ENCODE assay signal across 34 mouse cellular contexts in genomic region chr1:85937323-85937722, GRCm38 (mm10). TPM values are rescaled to one million over a fixed set of nuclear protein-coding genes. Genes with fewer than 3 reads are reported as not detected.
"Had no signal": no experiment of that assay in that cellular context is flagged by ENCODE, and none has a peak within 500 bp of the region (broad histone marks: within the 10 kb centered on the region; RNA-seq: fewer than 3 reads in every experiment).

No protein-coding gene starts in this region.

- H3K9me3 ChIP-seq: heart, embryonic 10.5 days; heart, embryonic 12.5 days; hindbrain, embryonic 10.5 days; hindbrain, embryonic 12.5 days; intestine, embryonic 15.5 days; kidney, embryonic 15.5 days; limb, embryonic 10.5 days; limb, embryonic 12.5 days; liver, embryonic 13.5 days; liver, embryonic 15.5 days had no signal

- H3K9ac ChIP-seq: heart, embryonic 12.5 days; hindbrain, embryonic 12.5 days; hindbrain, embryonic 14.5 days; intestine, embryonic 15.5 days; kidney, embryonic 15.5 days; limb, embryonic 12.5 days; liver, embryonic 13.5 days; liver, embryonic 15.5 days had no signal

- H3K4me2 ChIP-seq: heart, embryonic 12.5 days; hindbrain, embryonic 12.5 days; hindbrain, embryonic 14.5 days; intestine, embryonic 15.5 days; kidney, embryonic 15.5 days; limb, embryonic 12.5 days; liver, embryonic 11.5 days; liver, embryonic 13.5 days; liver, embryonic 15.5 days had no signal

- H3K27ac ChIP-seq: gastrocnemius, adult 2 months; heart, embryonic 10.5 days; hindbrain, embryonic 10.5 days; hindbrain, embryonic 12.5 days; hindbrain, embryonic 14.5 days; intestine, embryonic 15.5 days; kidney, postnatal 0 days; left cerebral cortex, adult 2 months; limb, embryonic 10.5 days; limb, embryonic 12.5 days; liver, embryonic 13.5 days; liver, embryonic 15.5 days had no signal

- H3K4me3 ChIP-seq: gastrocnemius, adult 2 months; heart, embryonic 10.5 days; heart, embryonic 12.5 days; hindbrain, embryonic 10.5 days; hindbrain, embryonic 12.5 days; intestine, embryonic 15.5 days; kidney, embryonic 15.5 days; left cerebral cortex, adult 2 months; limb, embryonic 10.5 days; limb, embryonic 12.5 days; liver, embryonic 13.5 days; liver, embryonic 15.5 days had no signal

- H3K36me3 ChIP-seq: heart, embryonic 10.5 days; heart, embryonic 12.5 days; hindbrain, embryonic 10.5 days; hindbrain, embryonic 12.5 days; intestine, embryonic 15.5 days; kidney, embryonic 15.5 days; limb, embryonic 10.5 days; limb, embryonic 12.5 days; liver, embryonic 13.5 days; liver, embryonic 15.5 days had no signal

- DNase-seq: gastrocnemius, adult 2 months; gastrocnemius, postnatal 10 days; gastrocnemius, postnatal 25 days; heart, adult 18-20 months; heart, postnatal 10 days; heart, postnatal 4 days; kidney, adult 18-20 months; kidney, adult 8-10 months; kidney, postnatal 14 days; kidney, postnatal 36 days; layer of hippocampus, adult 9-11 months; liver; liver, embryonic 13.5 days had no signal

- ATAC-seq: hindbrain, embryonic 16.5 days; intestine, embryonic 15.5 days; intestine, postnatal 0 days had no signal

- H3K27me3 ChIP-seq: heart, embryonic 12.5 days; hindbrain, embryonic 12.5 days; intestine, embryonic 15.5 days; kidney, embryonic 15.5 days; limb, embryonic 12.5 days; liver, embryonic 13.5 days; liver, embryonic 15.5 days had no signal

RNA-seq across cellular contexts. Expression of gene 4933407L21Rik, which starts 9.0 kb away (rescaled TPM):
- total RNA-seq: gastrocnemius, postnatal 10 days; gastrocnemius, postnatal 25 days; granulocyte monocyte progenitor cell, adult 5-6 weeks; heart, adult 18-20 months; heart, adult 8-10 months; heart, postnatal 25 days; heart, postnatal 4 days had no signal
- polyA plus RNA-seq: heart, embryonic 10.5 days; heart, embryonic 12.5 days; limb, embryonic 10.5 days; limb, embryonic 12.5 days; liver, embryonic 11.5 days; liver, embryonic 13.5 days; liver, embryonic 15.5 days had no signal

RNA-seq across cellular contexts. Expression of gene Gpr55, which starts 23.5 kb away (rescaled TPM):
- total RNA-seq: gastrocnemius, adult 2 months; gastrocnemius, postnatal 10 days; gastrocnemius, postnatal 25 days; gastrocnemius, postnatal 4 days; granulocyte monocyte progenitor cell, adult 5-6 weeks; heart, postnatal 10 days; heart, postnatal 25 days; heart, postnatal 4 days; layer of hippocampus, postnatal 14 days; left cerebral cortex, postnatal 36 days had no signal
- polyA plus RNA-seq: heart, embryonic 10.5 days; hindbrain, embryonic 10.5 days; limb, embryonic 10.5 days; limb, embryonic 12.5 days; liver, embryonic 11.5 days had no signal
